Mouse (Mus musculus) MN1 (cell line): ENCODE results near the gene Tas1r2.

Source experiments
- DNase-seq: peaks from one replicate; pipeline ENCODE4 v3.0.0-alpha.2; 2016; ENCODE audit warnings: low spot score

The Tas1r2 gene

DNA sequence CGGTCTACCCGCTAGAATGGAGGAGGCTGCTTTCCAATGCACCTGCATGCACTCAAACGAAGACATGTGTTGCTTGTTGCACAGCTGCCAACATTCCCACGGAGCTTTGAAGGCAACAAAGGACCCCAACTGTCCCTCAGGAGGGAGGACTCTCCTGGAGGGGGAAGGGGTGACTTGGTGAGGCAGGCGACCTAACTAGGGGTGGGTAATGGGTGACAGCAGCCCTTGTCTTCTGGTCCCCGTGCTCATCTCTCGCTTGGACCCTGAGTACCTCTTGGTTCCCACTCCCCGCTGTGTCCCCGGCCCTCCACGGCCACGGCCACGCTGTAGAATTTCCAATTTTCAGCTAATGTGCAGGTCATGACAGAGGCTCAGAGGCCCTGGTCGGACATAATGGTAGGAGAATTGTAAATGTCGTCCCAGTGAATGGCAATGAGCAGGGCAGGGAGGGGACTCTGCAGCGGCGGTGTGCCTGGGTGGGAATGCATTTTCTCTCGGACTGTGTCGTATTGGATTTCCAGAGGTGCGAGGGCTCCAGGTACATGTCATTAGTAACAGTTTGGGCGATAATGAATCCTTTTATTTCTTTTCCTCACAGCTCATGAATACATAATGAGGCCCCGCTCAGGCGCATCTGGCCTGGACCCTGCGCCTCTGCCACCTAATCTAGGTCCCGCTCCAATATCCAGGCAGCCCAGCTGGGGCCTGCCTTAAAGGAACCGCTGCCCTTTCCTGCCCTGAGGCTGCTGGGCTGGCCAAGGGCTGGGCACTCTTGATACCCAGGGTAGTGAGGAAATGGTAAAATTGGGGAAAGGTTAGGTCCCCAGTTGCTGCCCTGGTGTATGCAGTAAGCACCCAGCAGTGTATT lies 57.4 kb downstream of the Tas1r2 start:
- no peak for DNase-seq

DNA sequence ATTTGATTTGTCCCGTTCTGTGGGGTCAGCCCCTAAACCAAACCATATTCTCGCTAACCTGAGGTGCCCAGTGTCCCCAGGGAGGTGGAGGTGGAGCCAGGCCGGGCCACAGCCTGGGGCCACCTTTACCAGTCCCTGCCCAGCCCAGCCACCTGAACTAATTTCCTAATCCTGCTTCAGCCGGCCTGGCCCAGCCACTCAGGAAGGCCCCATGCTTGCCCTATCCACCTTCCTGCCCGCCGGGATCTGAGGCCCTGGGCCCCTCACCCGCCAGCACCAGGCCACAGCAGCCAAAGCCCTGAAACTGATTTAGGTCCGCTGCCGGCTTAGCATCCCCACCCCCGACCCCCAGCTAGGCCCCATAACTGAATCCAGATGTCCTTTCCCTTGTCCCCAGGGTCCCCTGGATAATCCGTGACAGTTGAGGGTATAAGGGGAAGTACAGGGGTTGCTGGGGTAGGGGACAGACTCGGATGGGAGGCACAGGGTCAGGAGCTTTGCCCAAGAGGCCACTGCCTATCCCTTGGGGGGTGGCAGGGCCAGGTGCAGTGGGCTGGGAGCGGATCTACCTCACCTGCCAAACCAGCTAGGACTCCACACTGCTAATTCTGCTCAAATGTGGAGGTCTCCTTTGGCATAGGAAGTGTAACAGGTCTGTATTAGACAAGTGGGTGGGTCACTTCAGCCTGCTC lies 62.0 kb downstream of the Tas1r2 start:
- no peak for DNase-seq

DNA sequence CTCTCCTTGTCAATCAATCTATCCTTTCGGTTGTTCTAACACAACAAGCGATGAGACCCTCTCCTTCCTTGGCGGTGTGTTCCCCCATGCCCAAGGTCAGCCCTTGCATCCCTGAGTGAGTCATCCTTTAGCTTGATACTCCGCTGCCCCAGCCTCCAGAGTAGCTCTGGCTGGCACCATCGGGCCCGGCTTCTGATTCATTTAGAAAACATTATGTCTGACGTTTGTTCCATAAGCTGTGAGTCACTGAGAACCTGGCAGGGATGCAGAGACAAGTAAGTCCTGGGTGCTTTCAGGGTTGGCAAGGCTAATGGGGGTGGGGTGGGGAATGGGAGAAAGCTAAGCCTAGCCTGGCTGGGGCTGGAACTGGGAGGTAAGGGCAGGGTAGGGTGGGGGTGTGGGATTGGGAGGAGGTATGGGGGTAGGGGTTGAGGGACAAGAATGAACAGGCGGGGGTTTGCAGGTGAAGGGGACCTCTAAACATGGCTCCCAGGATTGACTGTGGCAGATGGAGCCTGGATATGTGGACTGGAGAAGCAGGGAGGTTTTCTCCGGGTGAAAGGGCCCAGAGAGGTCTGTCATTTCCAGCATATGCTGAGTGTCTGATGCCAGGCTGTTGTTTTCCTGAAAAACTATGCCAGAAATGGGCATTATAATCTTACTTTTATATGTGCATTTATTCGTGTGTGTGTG lies 63.3 kb downstream of the Tas1r2 start:
- DNase-seq, result no peak

DNA sequence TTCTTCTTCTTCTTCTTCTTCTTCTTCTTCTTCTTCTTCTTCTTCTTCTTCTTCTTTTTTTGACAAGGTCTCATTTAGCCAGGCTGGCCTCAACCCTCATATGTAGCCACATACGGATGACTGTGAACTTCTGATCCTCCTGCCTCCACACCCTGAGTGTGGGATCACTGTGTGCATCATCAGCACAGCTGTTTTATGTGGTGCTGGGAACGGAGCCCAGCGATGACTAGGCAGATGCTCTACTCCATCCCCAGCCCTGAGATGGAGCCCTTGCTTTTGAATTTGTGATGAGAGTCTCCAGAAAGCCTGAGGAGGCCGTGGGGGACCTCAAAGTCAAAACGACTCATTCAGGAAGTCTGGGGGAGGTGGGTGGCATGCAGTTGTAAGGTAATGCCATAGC lies 65.6 kb downstream of the Tas1r2 start:
- no peak for DNase-seq
